Mouse (Mus musculus) midbrain, embryonic 11.5 days (tissue): ENCODE data around the gene Hoxa13. TPM values are rescaled to one million over a fixed set of nuclear protein-coding genes. Genes with fewer than 3 reads are reported as not detected.

ENCODE experiments used
- ATAC-seq: fragments of 200-750 bp; cut with Nextera tagmentation; 2 replicates; pipeline ENCODE4 v1.8.0; 2017; ENCODE audit warnings: moderate TSS enrichment, moderate library complexity; ENCODE audit not compliant: low FRiP score
- DNase-seq: peaks from one replicate; pipeline ENCODE4 v3.0.0; 2015; ENCODE audit warnings: low spot score; ENCODE audit errors: missing footprints
- H3K27ac ChIP-seq: fragments of 300-500 bp; sonication (generic); 2 replicates; pipeline ENCODE4 v1.5.1; 2014; ENCODE audit warnings: low read depth, low read length
- H3K27me3 ChIP-seq: fragments of 300-500 bp; sonication (generic); 2 replicates; pipeline ENCODE4 v1.6.1; 2014; ENCODE audit warnings: mild to moderate bottlenecking, low read length, moderate library complexity, mixed read lengths; ENCODE audit not compliant: control insufficient read depth, insufficient read depth
- H3K36me3 ChIP-seq: fragments of 300-500 bp; sonication (generic); 2 replicates; pipeline ENCODE4 v1.6.1; 2014; ENCODE audit warnings: mild to moderate bottlenecking, low read length, moderate library complexity, mixed read lengths; ENCODE audit not compliant: control insufficient read depth, insufficient read depth
- H3K4me1 ChIP-seq: fragments of 300-500 bp; sonication (generic); 2 replicates; pipeline ENCODE4 v1.6.1; 2014; ENCODE audit warnings: low read length; ENCODE audit not compliant: control insufficient read depth, insufficient read depth
- H3K4me2 ChIP-seq: fragments of 300-500 bp; sonication (generic); 2 replicates; pipeline ENCODE4 v1.6.1; 2014; ENCODE audit warnings: mild to moderate bottlenecking, moderate library complexity
- H3K4me3 ChIP-seq: fragments of 300-500 bp; sonication (generic); 2 replicates; pipeline ENCODE4 v1.5.1; 2014; ENCODE audit warnings: low read depth, low read length
- H3K9ac ChIP-seq: fragments of 300-500 bp; sonication (generic); 2 replicates; pipeline ENCODE4 v1.6.1; 2014; ENCODE audit warnings: low read length
- H3K9me3 ChIP-seq: fragments of 300-500 bp; sonication (generic); 2 replicates; pipeline ENCODE4 v1.6.1; 2016; ENCODE audit warnings: low read length; ENCODE audit not compliant: control insufficient read depth
- WGBS: fragments of 180-500 bp; shearing (Covaris S2); extraction: QIAGEN DNeasy Blood & Tissue Kit; methylation state at CpG from one replicate; pipeline ENCODE4 v1.1.7; 2014; 5-methylcytosine and 5-hydroxymethylcytosine counted together
- polyA plus RNA-seq: library from polyadenylated mRNA; unstranded; fragments of >200 nt; fragmentation: Nextera tagmentation; extraction: Ambion mirVana; gene quantifications from 2 replicates; pipeline ENCODE4 v1.2.1, GENCODE M21; 2014

The Hoxa13 gene
- polyA plus RNA-seq, 1 experiment from 2014 or later: not detected

GRCm38 (mm10) chr6:52218643-52219215 is 42.0 kb downstream of the Hoxa13 start:
- peaks cover 100% of the 10 kb centered on the region for H3K27me3 ChIP-seq
- no peaks in the 10 kb centered on the region for H3K36me3 ChIP-seq
- peak; percentile 97 for DNase-seq
- H3K4me3 ChIP-seq: no peak overlapping the region
- no peak overlapping the region for H3K9ac ChIP-seq
- H3K4me1 ChIP-seq: peaks cover 11% of the 10 kb centered on the region
- H3K27ac ChIP-seq: no peak overlapping the region
- no peaks in the 10 kb centered on the region for H3K9me3 ChIP-seq
- 7% methylated on average over 14 of the region's 14 CpGs for WGBS
- ATAC-seq: no peak
- H3K4me2 ChIP-seq: no peak overlapping the region

DNA sequence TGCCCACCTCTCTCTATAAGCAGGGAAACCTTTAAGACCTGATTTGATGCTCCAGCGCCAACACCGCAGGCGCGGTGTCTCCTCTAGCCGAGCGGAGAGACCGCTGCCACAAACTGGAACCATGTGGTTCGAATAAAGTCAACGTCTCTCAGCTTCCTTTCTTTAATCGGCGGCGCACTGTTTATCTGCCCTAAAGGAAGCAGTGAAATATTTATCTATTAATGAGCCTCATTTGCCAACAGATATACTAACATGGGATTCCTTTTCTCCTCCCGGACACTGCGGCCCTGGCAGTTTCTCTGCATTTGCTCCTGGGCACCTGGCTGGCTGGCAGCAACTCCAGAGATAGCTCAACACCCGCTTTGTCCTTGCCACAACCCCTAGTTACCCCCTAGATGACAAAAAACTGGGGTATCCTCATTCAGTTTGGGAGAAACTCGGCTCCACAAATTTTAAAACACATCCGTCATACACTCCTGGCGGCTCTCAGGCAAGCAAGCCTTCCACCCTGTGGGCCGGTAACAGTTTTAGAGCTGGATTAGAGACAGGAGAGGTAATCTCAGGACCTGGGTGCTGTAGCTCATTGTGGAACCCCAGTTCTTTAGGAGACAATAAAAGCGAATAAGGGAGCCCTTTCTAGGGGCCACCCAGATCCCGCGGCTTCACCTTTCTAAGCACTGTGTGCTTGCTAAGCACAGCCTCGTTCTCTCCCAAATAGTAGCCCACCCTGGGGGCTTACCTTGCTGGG is 42.6 kb downstream of the Hoxa13 start:
- DNase-seq (peak; percentile 95), ATAC-seq (no peak)
- Histone ChIP-seq H3K9me3 (no peaks in the 10 kb centered on the region), H3K4me2 (no peak overlapping the region), H3K36me3 (no peaks in the 10 kb centered on the region), H3K27me3 (peaks cover 100% of the 10 kb centered on the region), H3K4me3 (no peak overlapping the region), H3K27ac (no peak overlapping the region), H3K9ac (no peak overlapping the region), H3K4me1 (peaks cover 11% of the 10 kb centered on the region)
- 5% methylated on average over 23 of the region's 23 CpGs for WGBS

GRCm38 (mm10) chr6:52217459-52217768 is 43.3 kb downstream of the Hoxa13 start:
- H3K27me3 ChIP-seq: peaks cover 100% of the 10 kb centered on the region
- H3K4me2 ChIP-seq: peak overlapping the region; percentile 42
- H3K36me3 ChIP-seq: no peaks in the 10 kb centered on the region
- no peaks in the 10 kb centered on the region for H3K9me3 ChIP-seq
- ATAC-seq: peak; percentile 57
- peak overlapping the region; percentile 26 for H3K4me3 ChIP-seq
- peaks cover 11% of the 10 kb centered on the region for H3K4me1 ChIP-seq
- H3K27ac ChIP-seq: no peak overlapping the region
- H3K9ac ChIP-seq: no peak overlapping the region
- under 1% methylated on average over 24 of the region's 25 CpGs for WGBS
- peak; percentile 94 for DNase-seq

GRCm38 (mm10) chr6:52216691-52217458 is 43.8 kb downstream of the Hoxa13 start:
- no peak for ATAC-seq
- Histone ChIP-seq H3K4me1 (peaks cover 11% of the 10 kb centered on the region), H3K4me3 (peak overlapping the region; percentile 26), H3K9me3 (no peaks in the 10 kb centered on the region), H3K27me3 (peaks cover 100% of the 10 kb centered on the region), H3K9ac (no peak overlapping the region), H3K27ac (no peak overlapping the region), H3K36me3 (no peaks in the 10 kb centered on the region), H3K4me2 (peak overlapping the region; percentile 42)
- peak; percentile 95 for DNase-seq
- 3% methylated on average over 59 of the region's 60 CpGs for WGBS

DNA sequence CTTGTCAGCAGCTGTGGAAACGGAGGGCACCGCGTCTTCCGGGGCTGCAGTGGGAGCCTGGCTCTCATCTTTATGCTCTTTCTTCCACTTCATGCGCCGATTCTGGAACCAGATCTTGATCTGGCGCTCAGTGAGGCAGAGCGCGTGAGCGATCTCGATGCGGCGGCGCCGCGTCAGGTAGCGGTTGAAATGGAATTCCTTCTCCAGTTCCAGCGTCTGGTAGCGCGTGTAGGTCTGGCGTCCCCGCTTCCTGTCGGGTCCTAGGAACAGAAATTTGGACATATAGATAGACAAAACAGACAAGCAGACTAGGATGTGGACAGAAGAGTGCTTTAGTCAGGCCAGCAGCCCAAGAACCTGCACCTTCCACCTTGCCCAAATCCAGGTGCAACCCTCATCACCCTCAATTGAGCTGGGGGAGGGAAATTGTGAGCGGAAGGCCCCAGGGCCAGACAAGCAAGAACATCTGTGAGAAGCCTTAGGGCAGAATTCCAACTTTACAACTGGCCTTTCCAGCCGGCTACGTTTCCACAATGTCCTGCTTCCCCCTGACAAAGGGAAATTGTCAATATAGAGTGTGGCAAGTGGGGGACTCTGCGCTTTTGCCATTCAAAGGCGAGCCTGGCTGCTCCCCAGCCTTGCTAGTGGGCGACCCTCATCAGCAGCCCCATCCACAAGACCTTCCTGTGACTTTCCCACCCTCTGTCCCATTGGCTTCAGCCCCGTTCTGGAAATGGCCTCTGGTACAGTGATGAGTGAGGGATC is 44.7 kb downstream of the Hoxa13 start:
- Histone ChIP-seq H3K9ac (no peak overlapping the region), H3K27me3 (peaks cover 100% of the 10 kb centered on the region), H3K36me3 (no peaks in the 10 kb centered on the region), H3K4me2 (no peak overlapping the region), H3K27ac (no peak overlapping the region), H3K9me3 (no peaks in the 10 kb centered on the region), H3K4me3 (no peak overlapping the region), H3K4me1 (peaks cover 8% of the 10 kb centered on the region)
- ATAC-seq (no peak), DNase-seq (no peak)
- 2% methylated on average over 30 of the region's 30 CpGs for WGBS

- Histone ChIP-seq H3K9ac (no peak overlapping the region), H3K4me2 (no peak overlapping the region), H3K27ac (no peak overlapping the region), H3K27me3 (peaks cover 100% of the 10 kb centered on the region), H3K9me3 (no peaks in the 10 kb centered on the region), H3K4me3 (no peak overlapping the region), H3K4me1 (peaks cover 8% of the 10 kb centered on the region), H3K36me3 (no peaks in the 10 kb centered on the region)
- 25% methylated on average over 3 of the region's 3 CpGs for WGBS
- ATAC-seq: no peak
- no peak for DNase-seq
Observed at GRCm38 (mm10) chr6:52215070-52215469, 45.6 kb downstream of the Hoxa13 start.

- Histone ChIP-seq H3K4me3 (no peak overlapping the region), H3K4me2 (no peak overlapping the region), H3K9ac (no peak overlapping the region), H3K27ac (no peak overlapping the region), H3K36me3 (no peaks in the 10 kb centered on the region), H3K9me3 (no peaks in the 10 kb centered on the region), H3K27me3 (peaks cover 100% of the 10 kb centered on the region), H3K4me1 (peaks cover 8% of the 10 kb centered on the region)
- ATAC-seq (no peak), DNase-seq (no peak)
- WGBS: 9% methylated on average over 5 of the region's 5 CpGs
Observed at GRCm38 (mm10) chr6:52214271-52214670, 46.4 kb downstream of the Hoxa13 start.

GRCm38 (mm10) chr6:52213119-52213986 is 47.3 kb downstream of the Hoxa13 start, which contains the start of the genes Hoxa3 and Gm28308:
Gene Hoxa3, minus strand, starts transcription at chr6:52213336.
Gene Gm28308, minus strand, starts transcription at chr6:52213339.
- Histone ChIP-seq H3K4me2 (no peak within 1 kb of the TSS), H3K27me3 (peaks cover 100% of the 10 kb centered on the region)
- no peak for ATAC-seq

More at GRCm38 (mm10) chr6:52213119-52213986, 47.3 kb downstream of the Hoxa13 start, which contains the start of the genes Hoxa3 and Gm28308:
- H3K9me3 ChIP-seq: no peaks in the 10 kb centered on the region
- no peaks in the 10 kb centered on the region for H3K36me3 ChIP-seq
- 2% methylated on average over 38 of the region's 38 CpGs for WGBS
- H3K9ac ChIP-seq: no peak within 1 kb of the TSS
- H3K4me1 ChIP-seq: peaks cover 8% of the 10 kb centered on the region
- H3K4me3 ChIP-seq: no peak within 1 kb of the TSS
- H3K27ac ChIP-seq: no peak within 1 kb of the TSS
- DNase-seq: no peak
